ENCODE assay signal across 1 mouse cellular context in genomic region chr3:103739329-103739728, GRCm38 (mm10).
A peak's percentile ranks its signal among the peaks of the same experiment; 100 is the strongest.
TF ChIP-seq lines count a peak whose summit lies in the region.

Gene Gm10964, plus strand, starts transcription at chr3:103739366.

TF ChIP-seq in CH12.LX, 34 proteins besides CTCF, POLR2A, EP300 and RAD21 (continued from another document):
- peak; percentile 39; the same call in 1 of the 2 replicates for TF ChIP-seq CHD2 (IDR thresholded peaks at IDR 0.05; ENCODE audit: low read length)
- TF ChIP-seq MXI1 (IDR thresholded peaks at IDR 0.05; ENCODE audit: low read depth, low read length) = no peak
- TF ChIP-seq IRF4 (IDR thresholded peaks at IDR 0.05; ENCODE audit: low read depth, low read length) = peak; percentile 87
- TF ChIP-seq ZNF384 (IDR thresholded peaks at IDR 0.05; ENCODE audit: low read depth, low read length) = no peak
- TF ChIP-seq ETS1 (conservative IDR thresholded peaks at IDR 0.05; ENCODE audit: low read depth, low read length) = peak; percentile 79
- TF ChIP-seq MEF2A (IDR thresholded peaks at IDR 0.05; ENCODE audit: borderline replicate concordance, low read depth, low read length) = peak; percentile 97
- no peak for TF ChIP-seq MAZ (IDR thresholded peaks at IDR 0.05; ENCODE audit: low read depth, low read length)
- TF ChIP-seq ZC3H11A (IDR thresholded peaks at IDR 0.05; ENCODE audit: low read depth, low read length) = no peak
- TF ChIP-seq MAX (IDR thresholded peaks at IDR 0.05; ENCODE audit: low read length) = no peak; the same call in 1 of the 2 replicates
- no peak for TF ChIP-seq UBTF (IDR thresholded peaks at IDR 0.05; ENCODE audit: low read depth, low read length)
- TF ChIP-seq ZKSCAN1 (IDR thresholded peaks at IDR 0.05; ENCODE audit: borderline replicate concordance, low read depth, low read length) = no peak
- no peak for TF ChIP-seq MAFK (IDR thresholded peaks at IDR 0.05; ENCODE audit: insufficient replicate concordance, low read length)
- no peak for TF ChIP-seq KAT2A (IDR thresholded peaks at IDR 0.05; ENCODE audit: insufficient replicate concordance, low read length)
- TF ChIP-seq BHLHE40 (IDR thresholded peaks at IDR 0.05; ENCODE audit: low read depth, low read length) = peak; percentile 87
